Mouse (Mus musculus) heart, postnatal 4 days (tissue): ENCODE data around the gene Pak2. TPM values are rescaled to one million over a fixed set of nuclear protein-coding genes. Genes with fewer than 3 reads are reported as not detected.

Experiments
- DNase-seq: peaks from one replicate; pipeline ENCODE4 v3.0.0; 2021
- microRNA-seq, 2 experiments: library from miRNA; unstranded; fragments of <30 nt; microRNA quantifications; one replicate each; pipeline ENCODE4 v1.2.0; 2021 to 2022
- total RNA-seq, 2 experiments: library from RNA; stranded (reverse); gene quantifications; 2 replicates each; pipeline ENCODE4 v1.2.3; 2021

Gene Pak2
- total RNA-seq, 2 experiments from 2014 or later = 45.7 to 46.8 TPM

DNA sequence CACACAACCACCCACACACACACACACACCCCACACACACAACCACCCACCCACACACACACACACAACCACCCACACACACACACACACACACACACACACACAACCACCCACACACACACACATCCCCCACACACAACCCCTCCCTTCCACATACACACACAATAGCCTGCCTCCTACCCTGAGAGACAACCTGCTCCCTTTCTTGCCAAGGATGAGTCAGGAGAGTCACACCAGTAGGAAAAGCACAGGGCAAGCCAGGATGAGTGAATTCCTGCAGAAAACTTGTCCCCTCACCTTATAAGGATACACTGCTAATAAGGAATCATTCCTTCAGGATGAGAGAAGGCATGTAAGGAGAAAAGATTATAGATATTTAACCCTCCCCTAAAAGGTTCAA lies 85.2 kb downstream of the Pak2 start:
- no peak for DNase-seq

DNA sequence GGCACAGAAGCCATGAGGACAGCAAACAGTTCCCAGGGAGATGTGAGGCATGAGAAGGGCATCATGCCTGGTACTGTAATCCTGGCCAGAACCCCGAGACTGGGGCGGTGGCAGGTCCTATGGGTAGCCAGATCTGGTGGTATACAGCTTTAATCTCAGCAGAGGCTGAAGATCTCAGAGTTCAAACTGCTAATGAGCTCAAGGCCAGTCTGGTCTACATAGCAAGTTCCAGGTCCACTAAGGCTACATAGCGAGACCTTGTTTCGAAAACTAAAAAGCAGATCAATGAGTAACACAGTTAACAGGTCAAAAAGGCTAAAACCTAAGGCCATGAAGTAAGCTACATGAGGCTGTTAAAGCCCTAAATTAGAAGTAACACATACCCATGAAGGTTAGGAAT lies 85.9 kb downstream of the Pak2 start:
- DNase-seq = no peak

DNA sequence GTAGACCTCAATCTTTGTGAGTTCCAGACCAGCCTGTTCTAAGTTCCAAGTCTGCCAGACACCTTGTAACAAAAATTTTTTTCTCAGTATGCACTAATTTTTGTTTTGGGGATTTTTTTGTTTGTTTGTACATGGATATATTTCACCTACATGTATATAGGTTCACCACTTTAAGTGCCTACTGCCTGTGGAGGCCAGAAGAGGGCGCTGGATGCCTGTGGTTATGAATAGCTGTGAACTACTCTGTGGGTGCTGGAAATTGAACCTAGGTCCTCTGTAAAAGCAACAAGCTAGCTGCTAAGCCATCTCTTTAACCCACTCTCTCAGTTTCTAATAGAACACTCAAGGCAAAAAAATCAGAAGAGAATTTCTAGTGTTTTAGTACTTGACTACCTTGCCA lies 87.1 kb downstream of the Pak2 start:
- DNase-seq = no peak

DNA sequence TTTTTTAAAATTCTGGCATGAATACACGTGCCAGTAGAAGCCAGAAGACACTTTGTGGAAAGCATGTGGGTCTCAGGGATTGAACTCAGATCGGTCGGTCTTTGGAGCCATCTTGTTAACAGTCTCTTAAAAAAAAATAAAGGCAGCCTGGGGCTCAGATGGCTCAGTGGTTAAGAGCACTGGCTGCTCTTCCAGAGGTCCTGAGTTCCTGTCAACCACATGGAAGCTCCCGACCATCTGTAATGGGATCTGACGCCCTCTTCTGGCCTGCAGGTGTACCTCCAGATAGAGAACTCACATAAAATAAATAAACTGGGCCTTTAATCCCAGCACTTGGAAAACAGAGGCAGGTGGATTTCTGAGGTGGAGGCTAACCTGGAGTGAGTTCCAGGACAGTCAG lies 98.2 kb downstream of the Pak2 start:
- no peak for DNase-seq

DNA sequence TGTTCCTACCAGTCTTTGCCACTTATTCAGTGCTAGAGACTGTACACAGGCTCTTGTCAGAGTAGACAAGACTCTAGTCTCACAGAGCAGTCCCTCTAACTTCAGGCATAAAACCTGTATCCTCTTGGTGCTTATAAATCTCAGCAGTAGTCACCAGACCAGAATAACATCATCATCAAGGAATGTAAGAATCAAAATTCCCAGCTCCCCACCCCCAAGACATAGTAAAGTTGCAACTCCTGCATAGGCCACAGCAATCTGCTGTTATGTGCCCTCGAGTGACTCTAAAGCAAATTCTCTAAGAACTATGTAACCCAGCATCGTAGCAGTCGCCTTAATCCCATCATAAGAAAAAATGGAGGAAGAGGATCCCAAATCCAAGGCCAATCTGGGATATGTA lies 99.6 kb downstream of the Pak2 start:
- DNase-seq = no peak

DNA sequence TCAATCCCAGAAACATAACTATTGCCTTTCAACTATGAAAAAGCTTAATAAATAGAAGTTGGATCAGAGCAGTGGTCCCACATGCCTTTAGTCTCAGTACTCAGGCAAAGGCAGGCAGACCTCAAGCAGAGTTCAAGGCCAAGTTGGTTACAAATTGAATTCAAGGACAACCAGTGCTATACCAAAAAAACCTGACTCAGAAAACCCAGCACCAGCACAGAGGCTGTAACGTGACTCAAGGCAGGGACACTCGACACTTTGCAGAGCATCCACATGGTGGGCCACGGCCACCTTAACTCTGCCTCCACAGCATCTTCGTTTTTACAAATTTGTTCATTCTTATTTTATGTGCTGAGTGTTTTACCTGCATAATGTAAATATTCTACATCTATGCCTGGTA lies 103.9 kb downstream of the Pak2 start:
- no peak for DNase-seq

Small RNA genes lying within 50 kb of the gene (microRNA-seq; reads per million reads assigned to microRNA genes)
- 0 reads per million in 2 experiments for gene Gm26269

Other genes with a start within 250 kb of the Pak2 start
- under 1 TPM in 1 of 2 experiments, not detected in 1; 0.07 TPM for gene Meltf, start 200.5 kb downstream of the Pak2 start, total RNA-seq
- 1 to 10 TPM; 1.0 to 1.2 TPM for gene Pigz, start 145.5 kb downstream of the Pak2 start, total RNA-seq
- gene 0610012G03Rik, start 130.8 kb downstream of the Pak2 start, total RNA-seq = 10 to 100 TPM; 60.4 to 66.7 TPM
- 10 to 100 TPM; 25.5 to 29.0 TPM for gene Ncbp2, start 130.8 kb downstream of the Pak2 start, total RNA-seq
- 10 to 100 TPM; 22.4 to 23.2 TPM for gene Senp5, start 76.1 kb downstream of the Pak2 start, total RNA-seq
- 10 to 100 TPM; 26.2 to 29.6 TPM for gene Pigx, start 20.4 kb upstream of the Pak2 start, total RNA-seq
- 1 to 10 TPM; 9.8 to 9.9 TPM for gene Cep19, start 20.5 kb upstream of the Pak2 start, total RNA-seq
- gene Nrros, start 86.3 kb upstream of the Pak2 start, total RNA-seq = 1 to 10 TPM; 6.0 to 6.7 TPM
- gene Bex6, start 100.5 kb upstream of the Pak2 start, total RNA-seq = not detected
- 10 to 100 TPM; 16.6 to 18.4 TPM for gene Fbxo45, start 167.8 kb upstream of the Pak2 start, total RNA-seq
- 1 to 10 TPM; 8.0 to 8.5 TPM for gene Wdr53, start 167.9 kb upstream of the Pak2 start, total RNA-seq
- gene Smco1, start 192.1 kb upstream of the Pak2 start, total RNA-seq = 1 to 10 TPM; 2.1 to 2.9 TPM
- gene Rnf168, start 198.1 kb upstream of the Pak2 start, total RNA-seq = 10 to 100 TPM; 22.2 to 23.6 TPM